Mouse (Mus musculus) kidney, postnatal 25 days (tissue): Measurements from ENCODE around the gene Hao1.
A peak's percentile ranks its signal among the peaks of the same experiment; 100 is the strongest.

Source experiments
- DNase-seq, 2 experiments: peaks; one replicate each; pipeline ENCODE4 v3.0.0; 2021; ENCODE audit warnings: mixed read lengths in 2 of 2

The Hao1 gene

GRCm38 (mm10) chr2:134460831-134461230 is 93.3 kb downstream of the Hao1 start:
- peak in 1 of 2 experiments; percentile 26 for DNase-seq

DNA sequence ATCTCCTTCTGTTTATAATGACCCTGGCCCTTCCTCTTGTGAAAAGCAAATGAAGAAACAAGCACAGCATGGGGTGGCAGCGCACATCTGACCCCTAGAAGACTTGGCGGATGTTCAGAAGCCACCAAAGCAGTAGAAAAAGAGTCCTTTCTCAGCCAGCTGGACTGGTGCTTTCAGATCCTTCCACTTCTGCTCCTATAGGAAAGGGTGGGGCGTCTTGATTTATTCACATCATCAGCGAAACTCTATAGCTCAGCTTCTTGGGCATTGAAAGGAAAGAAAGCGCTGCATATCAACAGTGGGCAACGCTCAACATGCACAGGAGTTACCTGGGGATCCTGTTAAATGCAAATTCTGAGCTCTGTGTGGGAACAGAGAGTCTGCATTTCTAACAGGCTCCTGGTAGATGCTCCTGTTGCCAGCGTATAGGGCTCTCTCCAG is 98.1 kb downstream of the Hao1 start:
- peak in 1 of 2 experiments; percentile 10 for DNase-seq

GRCm38 (mm10) chr2:134452748-134453147 is 101.4 kb downstream of the Hao1 start:
- DNase-seq = no peak

DNA sequence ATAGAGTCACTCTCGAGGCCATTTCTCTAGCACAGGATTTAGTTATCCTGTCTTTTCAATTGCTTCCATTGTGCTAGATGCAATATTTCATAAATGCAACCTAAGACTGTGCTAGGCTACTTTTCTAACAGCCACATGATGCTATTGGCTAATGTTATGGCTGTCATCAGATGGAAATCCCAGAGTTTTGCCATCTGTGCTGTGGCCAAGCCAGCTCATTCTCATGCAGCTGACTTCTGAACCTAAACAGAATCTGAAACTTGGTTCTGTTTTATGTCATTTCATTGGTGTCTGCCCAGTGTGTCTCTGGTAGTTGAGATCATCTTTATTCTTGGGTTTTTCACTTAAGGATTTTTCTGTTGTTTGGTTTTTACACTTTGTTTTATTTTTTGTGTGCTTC is 103.2 kb downstream of the Hao1 start:
- no peak for DNase-seq
